Mouse (Mus musculus): Measurements from ENCODE around the gene Tdrd3.

Tdrd3 gene

GRCm38 (mm10) chr14:87566211-87566610, 149.8 kb downstream of the Tdrd3 start:
- no peak for DNase-seq (ENCODE audit: low spot score in 2 of 2)

GRCm38 (mm10) chr14:87567034-87567461, 150.6 kb downstream of the Tdrd3 start:
- DNase-seq (ENCODE audit: low spot score in 2 of 2): no peak

GRCm38 (mm10) chr14:87567626-87568446, 151.4 kb downstream of the Tdrd3 start:
- no peak for DNase-seq (ENCODE audit: low spot score in 2 of 2)

GRCm38 (mm10) chr14:87568447-87568908, 152.0 kb downstream of the Tdrd3 start:
- DNase-seq (ENCODE audit: low spot score in 2 of 2): no peak

GRCm38 (mm10) chr14:87569471-87569870, 153.0 kb downstream of the Tdrd3 start:
- DNase-seq (ENCODE audit: low spot score in 2 of 2): no peak

GRCm38 (mm10) chr14:87572453-87572852, 156.0 kb downstream of the Tdrd3 start:
- no peak for DNase-seq (ENCODE audit: low spot score in 2 of 2)

- no peak for DNase-seq (ENCODE audit: low spot score in 2 of 2)
These were observed 166.2 kb downstream of the Tdrd3 start for GRCm38 (mm10) chr14:87582610-87583009.
